Mouse (Mus musculus) forebrain, postnatal 0 days (tissue): ENCODE data around the gene Hspb3. TPM values are rescaled to one million over a fixed set of nuclear protein-coding genes. Genes with fewer than 3 reads are reported as not detected.

Experiments
- ATAC-seq: fragments of 200-750 bp; cut with Nextera tagmentation; 2 replicates; pipeline ENCODE4 v1.8.0; 2017; ENCODE audit warnings: mild to moderate bottlenecking, moderate library complexity
- DNase-seq: peaks from one replicate; pipeline ENCODE4 v3.0.0-alpha.2; 2015
- H3K27ac ChIP-seq: fragments of 300-500 bp; sonication (generic); 2 replicates; pipeline ENCODE4 v1.5.1; 2014; ENCODE audit warnings: low read depth, mild to moderate bottlenecking, antibody characterized with exemption, low read length, moderate library complexity, mixed read lengths
- H3K27me3 ChIP-seq: fragments of 300-500 bp; sonication (generic); 2 replicates; pipeline ENCODE4 v1.6.1; 2014; ENCODE audit warnings: mild to moderate bottlenecking, low read length, mixed read lengths; ENCODE audit not compliant: insufficient read depth
- H3K36me3 ChIP-seq: fragments of 300-500 bp; sonication (generic); 2 replicates; pipeline ENCODE4 v1.6.1; 2014; ENCODE audit warnings: mild to moderate bottlenecking, moderate library complexity; ENCODE audit not compliant: insufficient read depth
- H3K4me1 ChIP-seq: fragments of 300-500 bp; sonication (generic); 2 replicates; pipeline ENCODE4 v1.6.1; 2014; ENCODE audit warnings: antibody characterized with exemption; ENCODE audit not compliant: insufficient read depth
- H3K4me2 ChIP-seq: fragments of 300-500 bp; sonication (generic); 2 replicates; pipeline ENCODE4 v1.6.1; 2014; ENCODE audit warnings: low read depth, mild to moderate bottlenecking, moderate library complexity
- H3K4me3 ChIP-seq: fragments of 300-500 bp; sonication (generic); 2 replicates; pipeline ENCODE4 v1.5.1; 2014; ENCODE audit warnings: low read depth, low read length, mixed read lengths
- H3K9ac ChIP-seq: fragments of 300-500 bp; sonication (generic); 2 replicates; pipeline ENCODE4 v1.6.1; 2014; ENCODE audit warnings: mild to moderate bottlenecking
- H3K9me3 ChIP-seq: fragments of 300-500 bp; sonication (generic); 2 replicates; pipeline ENCODE4 v1.6.1; 2016; ENCODE audit warnings: low read length
- CTCF ChIP-seq: sonication (generic); IDR thresholded peaks from 2 replicates; pipeline ENCODE4 v1.5.1; 2016; ENCODE audit warnings: antibody characterized with exemption, control low read depth, low read depth
- WGBS: fragments of 180-500 bp; shearing (Covaris S2); extraction: QIAGEN DNeasy Blood & Tissue Kit; methylation state at CpG from one replicate; pipeline ENCODE4 v1.1.7; 2014; 5-methylcytosine and 5-hydroxymethylcytosine counted together
- polyA plus RNA-seq: library from polyadenylated mRNA; unstranded; fragments of >200 nt; fragmentation: Nextera tagmentation; extraction: Ambion mirVana; gene quantifications from 2 replicates; pipeline ENCODE4 v1.2.1, GENCODE M21; 2015
- total RNA-seq: library from RNA; depleted of rRNA; stranded (reverse); fragments of >200 nt; gene quantifications from 2 replicates; pipeline ENCODE4 v1.2.3, GENCODE M21; 2014

Hspb3 gene
- total and polyA plus RNA-seq, 2 experiments from 2014 or later, result 2.0 to 3.0 TPM

GRCm38 (mm10) chr13:113663883-113664282 lies 407 bp upstream of the Hspb3 start:
- H3K4me1 ChIP-seq, result 0 out of 2 replicates have a peak, but pooled peaks cover 5% of the 10 kb centered on the region
- no peak overlapping the region for H3K9ac ChIP-seq
- H3K4me2 ChIP-seq, result peak overlapping the region; percentile 39; the same call in 1 of the 2 replicates
- H3K9me3 ChIP-seq, result no peaks in the 10 kb centered on the region
- ATAC-seq, result no peak
- H3K27me3 ChIP-seq, result no peaks in the 10 kb centered on the region
- no peak overlapping the region for H3K27ac ChIP-seq
- DNase-seq, result no peak
- no peaks in the 10 kb centered on the region for H3K36me3 ChIP-seq
- TF ChIP-seq CTCF, result no peak
- no peak overlapping the region for H3K4me3 ChIP-seq
- 63% methylated on average over 7 of the region's 7 CpGs for WGBS

GRCm38 (mm10) chr13:113661826-113662271 lies 1.6 kb downstream of the Hspb3 start:
- Histone ChIP-seq H3K9ac (no peak overlapping the region), H3K4me1 (0 out of 2 replicates have a peak, but pooled peaks cover 5% of the 10 kb centered on the region), H3K27ac (0 out of 2 replicates have a peak overlapping the region, but pooled peaks have one; percentile 9), H3K27me3 (no peaks in the 10 kb centered on the region), H3K4me3 (no peak overlapping the region; the same call in 1 of the 2 replicates), H3K36me3 (no peaks in the 10 kb centered on the region), H3K4me2 (no peak overlapping the region), H3K9me3 (no peaks in the 10 kb centered on the region)
- TF ChIP-seq CTCF, result no peak
- ATAC-seq (no peak), DNase-seq (no peak)
- WGBS, result 74% methylated on average over 7 of the region's 7 CpGs

GRCm38 (mm10) chr13:113660576-113661310 lies 2.7 kb downstream of the Hspb3 start:
- Histone ChIP-seq H3K4me3 (no peak overlapping the region), H3K4me1 (0 out of 2 replicates have a peak, but pooled peaks cover 5% of the 10 kb centered on the region), H3K4me2 (no peak overlapping the region), H3K27me3 (no peaks in the 10 kb centered on the region), H3K27ac (no peak overlapping the region), H3K9ac (no peak overlapping the region), H3K36me3 (no peaks in the 10 kb centered on the region), H3K9me3 (no peaks in the 10 kb centered on the region)
- no peak for TF ChIP-seq CTCF
- no peak for ATAC-seq
- 76% methylated on average over 9 of the region's 9 CpGs for WGBS
- DNase-seq, result no peak

- no peak overlapping the region for H3K4me3 ChIP-seq
- DNase-seq (no peak), ATAC-seq (no peak)
- no peaks in the 10 kb centered on the region for H3K27me3 ChIP-seq
- H3K9me3 ChIP-seq, result no peaks in the 10 kb centered on the region
- no peaks in the 10 kb centered on the region for H3K36me3 ChIP-seq
- no peak for TF ChIP-seq CTCF
- WGBS, result 77% methylated on average over 7 of the region's 7 CpGs
- H3K9ac ChIP-seq, result no peak overlapping the region
- no peak overlapping the region for H3K4me2 ChIP-seq
- no peak overlapping the region for H3K27ac ChIP-seq
- 0 out of 2 replicates have a peak, but pooled peaks cover 3% of the 10 kb centered on the region for H3K4me1 ChIP-seq
These were observed 6.3 kb downstream of the Hspb3 start for GRCm38 (mm10) chr13:113657204-113657603.

- ATAC-seq, result no peak
- Histone ChIP-seq H3K9ac (no peak overlapping the region), H3K4me1 (0 out of 2 replicates have a peak, but pooled peaks cover under 1% of the 10 kb centered on the region)
These were observed 6.8 kb downstream of the Hspb3 start for GRCm38 (mm10) chr13:113656639-113657038.

GRCm38 (mm10) chr13:113655511-113655910 lies 8.0 kb downstream of the Hspb3 start:
- 75% methylated on average over 4 of the region's 4 CpGs for WGBS

More at GRCm38 (mm10) chr13:113656639-113657038, 6.8 kb downstream of the Hspb3 start:
- H3K9me3 ChIP-seq, result no peaks in the 10 kb centered on the region
- H3K27ac ChIP-seq, result no peak overlapping the region
- no peak for TF ChIP-seq CTCF
- H3K36me3 ChIP-seq, result no peaks in the 10 kb centered on the region
- 92% methylated on average over 4 of the region's 4 CpGs for WGBS
- no peak overlapping the region for H3K4me2 ChIP-seq
- H3K27me3 ChIP-seq, result no peaks in the 10 kb centered on the region
- H3K4me3 ChIP-seq, result no peak overlapping the region
- no peak for DNase-seq

GRCm38 (mm10) chr13:113640944-113641597 lies 22.4 kb downstream of the Hspb3 start:
- peak; percentile 48 for TF ChIP-seq CTCF
- Histone ChIP-seq H3K9me3 (no peaks in the 10 kb centered on the region), H3K9ac (no peak overlapping the region), H3K36me3 (no peaks in the 10 kb centered on the region), H3K4me3 (no peak overlapping the region), H3K27me3 (no peaks in the 10 kb centered on the region), H3K4me1 (no peaks in the 10 kb centered on the region), H3K27ac (no peak overlapping the region), H3K4me2 (no peak overlapping the region)
- WGBS, result 53% methylated on average over 11 of the region's 11 CpGs
- DNase-seq (peak; percentile 41), ATAC-seq (peak; percentile 63)

More at GRCm38 (mm10) chr13:113655511-113655910, 8.0 kb downstream of the Hspb3 start:
- Histone ChIP-seq H3K27me3 (no peaks in the 10 kb centered on the region), H3K27ac (no peak overlapping the region), H3K4me2 (no peak overlapping the region), H3K9me3 (no peaks in the 10 kb centered on the region), H3K9ac (no peak overlapping the region), H3K4me1 (no peaks in the 10 kb centered on the region), H3K36me3 (no peaks in the 10 kb centered on the region), H3K4me3 (no peak overlapping the region)
- peak; percentile 54 for ATAC-seq
- DNase-seq, result no peak
- TF ChIP-seq CTCF, result no peak
